Mouse (Mus musculus): ENCODE measurements around the gene Eif2s3y. TPM values are rescaled to one million over a fixed set of nuclear protein-coding genes. Genes with fewer than 3 reads are reported as not detected.

Gene Eif2s3y
- total RNA-seq (2022), result 10 to 100 TPM in 2 of 4 experiments, not detected in 2; 52.2 to 55.8 TPM

DNA sequence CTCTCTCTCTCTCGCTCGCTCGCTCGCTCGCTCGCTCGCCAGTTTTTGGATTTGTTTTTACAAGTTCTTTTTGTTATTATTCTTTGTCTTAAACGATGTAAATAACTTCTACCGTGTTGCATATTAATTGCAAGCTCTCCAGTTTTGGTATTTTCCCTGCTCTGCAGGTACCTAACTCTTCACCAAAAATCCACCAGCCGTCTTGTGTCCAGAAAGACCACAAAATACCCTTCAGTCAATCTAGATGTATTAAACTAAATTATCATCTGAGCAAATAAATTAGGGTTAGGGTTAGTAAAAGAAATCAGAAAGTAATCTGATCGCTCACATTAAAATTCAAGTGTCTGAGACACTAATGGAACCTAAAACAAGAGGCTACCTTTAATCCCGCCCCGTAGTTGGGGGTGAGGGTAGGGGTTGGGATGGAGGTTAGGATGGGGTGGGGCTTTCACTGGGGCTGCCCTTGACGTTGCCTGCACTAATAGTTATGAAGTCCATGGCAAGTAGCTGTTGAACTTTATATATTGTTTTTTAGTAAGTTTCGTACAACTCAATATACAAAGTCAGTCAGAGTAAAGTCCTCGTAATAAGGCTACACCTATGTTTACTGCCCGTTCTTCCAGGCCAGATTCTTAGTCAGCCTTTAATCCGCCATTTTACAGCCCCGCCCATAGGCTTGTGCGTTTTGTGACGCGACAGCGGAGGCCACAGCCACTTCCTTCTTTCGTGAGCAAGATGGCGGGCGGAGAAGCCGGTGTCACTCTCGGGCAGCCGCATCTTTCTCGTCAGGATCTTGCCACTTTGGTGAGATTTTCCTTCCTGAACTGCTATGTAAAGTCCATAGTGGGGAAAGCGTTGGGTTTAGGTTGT, at the start of gene Eif2s3y:
TSS of gene Eif2s3y (plus strand) at position 662 of the 870 bp plus-strand sequence.
- peak in 1 of 2 experiments; percentile 42 for DNase-seq (ENCODE audit: low spot score in 2 of 2)

Small RNAs within 50 kb of the gene (microRNA-seq; reads per million reads assigned to microRNA genes)
- 0 reads per million in 2 experiments for gene Gm47281

Other genes with a start within 250 kb of the Eif2s3y start
- gene Zfy1, start 213.1 kb upstream of the Eif2s3y start, total RNA-seq (2022), result not detected
- gene Uba1y, start 191.9 kb upstream of the Eif2s3y start, total RNA-seq (2022), result under 1 TPM in 1 of 4 experiments, not detected in 3; 0.11 TPM
- gene Kdm5d, start 112.8 kb upstream of the Eif2s3y start, total RNA-seq (2022), result 10 to 100 TPM in 2 of 4 experiments, not detected in 2; 16.8 to 17.0 TPM
- gene Uty, start 235.2 kb downstream of the Eif2s3y start, total RNA-seq (2022), result 10 to 100 TPM in 2 of 4 experiments, not detected in 2; 26.7 to 29.7 TPM

All from left cerebral cortex, adult 8-10 months (tissue).